Mouse (Mus musculus) cerebellum, adult 2 months (tissue): ENCODE measurements around the gene Ypel2.

Experiments used
- CTCF ChIP-seq: fragments of 200-500 bp; IDR thresholded peaks from 2 replicates; pipeline ENCODE4 v1.5.1; 2011; ENCODE audit warnings: low read depth, mild to moderate bottlenecking, control low read depth, low read length, moderate library complexity, borderline replicate concordance; ENCODE audit not compliant: insufficient read depth
- POLR2A ChIP-seq: fragments of 200-500 bp; IDR thresholded peaks from 2 replicates; pipeline ENCODE4 v1.6.1; 2011; ENCODE audit warnings: low read length, control low read depth, borderline replicate concordance; ENCODE audit not compliant: insufficient read depth

GRCm38 (mm10) chr11:87036180-87036579 is 42.7 kb upstream of the Ypel2 start:
- TF ChIP-seq CTCF (no peak), POLR2A (no peak)
